Mouse (Mus musculus) neural tube, embryonic 14.5 days (tissue): ENCODE results near the gene Cmc2. TPM values are rescaled to one million over a fixed set of nuclear protein-coding genes. Genes with fewer than 3 reads are reported as not detected.
A peak's percentile ranks its signal among the peaks of the same experiment; 100 is the strongest.

Source experiments
- ATAC-seq: fragments of 200-750 bp; cut with Nextera tagmentation; 2 replicates; pipeline ENCODE4 v1.8.0; 2017; ENCODE audit warnings: low read depth, mild to moderate bottlenecking, moderate TSS enrichment, moderate library complexity
- H3K27ac ChIP-seq: fragments of 300-500 bp; sonication (generic); 2 replicates; pipeline ENCODE4 v1.5.1; 2014; ENCODE audit warnings: low read depth, mild to moderate bottlenecking, control low read depth, low read length, moderate library complexity, mixed read lengths
- H3K27me3 ChIP-seq: fragments of 300-500 bp; sonication (generic); 2 replicates; pipeline ENCODE4 v1.6.1; 2014; ENCODE audit warnings: low read length; ENCODE audit not compliant: control insufficient read depth, insufficient read depth
- H3K36me3 ChIP-seq: fragments of 300-500 bp; sonication (generic); 2 replicates; pipeline ENCODE4 v1.6.1; 2014; ENCODE audit warnings: low read length, mixed read lengths; ENCODE audit not compliant: control insufficient read depth, insufficient read depth
- H3K4me1 ChIP-seq: fragments of 300-500 bp; sonication (generic); 2 replicates; pipeline ENCODE4 v1.6.1; 2014; ENCODE audit warnings: low read length; ENCODE audit not compliant: control insufficient read depth, insufficient read depth
- H3K4me2 ChIP-seq: fragments of 300-500 bp; sonication (generic); 2 replicates; pipeline ENCODE4 v1.6.1; 2014; ENCODE audit warnings: mild to moderate bottlenecking, low read depth, low read length, control low read depth
- H3K4me3 ChIP-seq: fragments of 300-500 bp; sonication (generic); 2 replicates; pipeline ENCODE4 v1.5.1; 2014; ENCODE audit warnings: low read depth, low read length, control low read depth, mixed read lengths
- H3K9ac ChIP-seq: fragments of 300-500 bp; sonication (generic); replicated peaks from 2 replicates; pipeline ENCODE4 v1.6.1; 2014; ENCODE audit warnings: low read depth, mild to moderate bottlenecking, control low read depth, low read length, mixed read lengths
- H3K9me3 ChIP-seq: fragments of 300-500 bp; sonication (generic); 2 replicates; pipeline ENCODE4 v1.6.1; 2016; ENCODE audit warnings: low read length; ENCODE audit not compliant: control insufficient read depth
- WGBS: fragments of 180-500 bp; shearing (Covaris S2); extraction: QIAGEN DNeasy Blood & Tissue Kit; methylation state at CpG from one replicate; pipeline ENCODE4 v1.1.7; 2014; 5-methylcytosine and 5-hydroxymethylcytosine counted together
- polyA plus RNA-seq: library from polyadenylated mRNA; unstranded; fragments of >200 nt; fragmentation: Nextera tagmentation; extraction: Ambion mirVana; gene quantifications from 2 replicates; pipeline ENCODE4 v1.2.1, GENCODE M21; 2014

Gene Cmc2
- 30.1 and 33.9 TPM in 2 replicates for polyA plus RNA-seq

- peak; percentile 96 for ATAC-seq
- Histone ChIP-seq H3K36me3 (no peaks in the 10 kb centered on the region), H3K27me3 (no peaks in the 10 kb centered on the region), H3K4me2 (peak within 1 kb of the TSS; percentile 57), H3K9ac (peak within 1 kb of the TSS; percentile 80), H3K27ac (peak within 1 kb of the TSS; percentile 83), H3K9me3 (no peaks in the 10 kb centered on the region), H3K4me1 (peaks cover 2% of the 10 kb centered on the region; the same call in 1 of the 2 replicates), H3K4me3 (peak within 1 kb of the TSS; percentile 69)
- WGBS: 0% methylated on average over 56 of the region's 57 CpGs
Measured at GRCm38 (mm10) chr8:116921337-116922059, at the start of gene Cmc2, which contains the start of gene Cenpn. Cmc2 (minus strand) TSS chr8:116921455. Cenpn (plus strand) TSS chr8:116921730.

GRCm38 (mm10) chr8:116969531-116969930, 48.3 kb upstream of the Cmc2 start:
- H3K36me3 ChIP-seq: no peaks in the 10 kb centered on the region
- WGBS: 86% methylated on average over 6 of the region's 6 CpGs
- no peaks in the 10 kb centered on the region for H3K27me3 ChIP-seq
- ATAC-seq: no peak
- no peak overlapping the region for H3K27ac ChIP-seq
- no peak overlapping the region for H3K4me3 ChIP-seq
- no peak overlapping the region for H3K4me2 ChIP-seq
- no peaks in the 10 kb centered on the region for H3K4me1 ChIP-seq
- no peak overlapping the region for H3K9ac ChIP-seq
- no peaks in the 10 kb centered on the region for H3K9me3 ChIP-seq

- WGBS: 93% methylated on average over 9 of the region's 9 CpGs
Measured at GRCm38 (mm10) chr8:116954415-116954814, 33.2 kb upstream of the Cmc2 start.

GRCm38 (mm10) chr8:116952428-116952827, 31.2 kb upstream of the Cmc2 start:
- H3K4me1 ChIP-seq: no peaks in the 10 kb centered on the region
- no peaks in the 10 kb centered on the region for H3K27me3 ChIP-seq
- no peak overlapping the region for H3K27ac ChIP-seq
- no peak overlapping the region for H3K9ac ChIP-seq
- 92% methylated on average over 8 of the region's 8 CpGs for WGBS
- no peak overlapping the region for H3K4me2 ChIP-seq
- no peaks in the 10 kb centered on the region for H3K9me3 ChIP-seq
- ATAC-seq: no peak
- peaks cover 35% of the 10 kb centered on the region for H3K36me3 ChIP-seq
- no peak overlapping the region for H3K4me3 ChIP-seq

More at GRCm38 (mm10) chr8:116954415-116954814, 33.2 kb upstream of the Cmc2 start:
- H3K9me3 ChIP-seq: no peaks in the 10 kb centered on the region
- no peaks in the 10 kb centered on the region for H3K4me1 ChIP-seq
- H3K4me3 ChIP-seq: no peak overlapping the region
- no peak overlapping the region for H3K27ac ChIP-seq
- H3K27me3 ChIP-seq: no peaks in the 10 kb centered on the region
- no peak for ATAC-seq
- H3K36me3 ChIP-seq: peaks cover 48% of the 10 kb centered on the region
- H3K4me2 ChIP-seq: no peak overlapping the region
- H3K9ac ChIP-seq: no peak overlapping the region

GRCm38 (mm10) chr8:116951778-116952177, 30.5 kb upstream of the Cmc2 start:
- WGBS: 98% methylated on average over 2 of the region's 2 CpGs
- H3K27ac ChIP-seq: no peak overlapping the region

GRCm38 (mm10) chr8:116951369-116951768, 30.1 kb upstream of the Cmc2 start:
- Histone ChIP-seq H3K36me3 (peaks cover 28% of the 10 kb centered on the region), H3K27ac (no peak overlapping the region), H3K9me3 (no peaks in the 10 kb centered on the region), H3K9ac (no peak overlapping the region), H3K4me2 (no peak overlapping the region), H3K4me3 (no peak overlapping the region), H3K27me3 (no peaks in the 10 kb centered on the region), H3K4me1 (no peaks in the 10 kb centered on the region)
- 79% methylated on average over 5 of the region's 5 CpGs for WGBS
- no peak for ATAC-seq

More at GRCm38 (mm10) chr8:116951778-116952177, 30.5 kb upstream of the Cmc2 start:
- Histone ChIP-seq H3K4me1 (no peaks in the 10 kb centered on the region), H3K9ac (no peak overlapping the region), H3K4me3 (no peak overlapping the region), H3K27me3 (no peaks in the 10 kb centered on the region), H3K36me3 (peaks cover 32% of the 10 kb centered on the region), H3K4me2 (no peak overlapping the region), H3K9me3 (no peaks in the 10 kb centered on the region)
- ATAC-seq: no peak

GRCm38 (mm10) chr8:116947589-116947988, 26.3 kb upstream of the Cmc2 start:
- Histone ChIP-seq H3K9me3 (no peaks in the 10 kb centered on the region), H3K36me3 (no peaks in the 10 kb centered on the region), H3K27me3 (no peaks in the 10 kb centered on the region), H3K9ac (no peak overlapping the region), H3K27ac (no peak overlapping the region), H3K4me1 (peaks cover 12% of the 10 kb centered on the region), H3K4me3 (no peak overlapping the region), H3K4me2 (no peak overlapping the region)
- ATAC-seq: no peak
- WGBS: 88% methylated on average over 7 of the region's 7 CpGs

- whole genome bisulfite sequencing: 92% methylated on average over 6 of the region's 6 CpGs
- Histone ChIP-seq H3K36me3 (no peaks in the 10 kb centered on the region), H3K9ac (no peak overlapping the region), H3K4me1 (peaks cover 12% of the 10 kb centered on the region), H3K27me3 (no peaks in the 10 kb centered on the region), H3K4me3 (no peak overlapping the region), H3K27ac (no peak overlapping the region), H3K9me3 (no peaks in the 10 kb centered on the region), H3K4me2 (no peak overlapping the region)
- no peak for ATAC-seq
Measured at GRCm38 (mm10) chr8:116946851-116947250, 25.6 kb upstream of the Cmc2 start.

GRCm38 (mm10) chr8:116946268-116946838, 25.1 kb upstream of the Cmc2 start:
- Histone ChIP-seq H3K27ac (no peak overlapping the region), H3K9me3 (no peaks in the 10 kb centered on the region), H3K4me2 (no peak overlapping the region), H3K27me3 (no peaks in the 10 kb centered on the region), H3K4me3 (no peak overlapping the region), H3K36me3 (no peaks in the 10 kb centered on the region), H3K4me1 (peaks cover 12% of the 10 kb centered on the region), H3K9ac (no peak overlapping the region)
- 89% methylated on average over 21 of the region's 21 CpGs for WGBS
- no peak for ATAC-seq
